Mouse (Mus musculus) liver, postnatal 0 days (tissue): ENCODE data around the gene Btd.

Experiments used
- CTCF ChIP-seq: sonication (generic); IDR thresholded peaks from 2 replicates; pipeline ENCODE4 v1.5.1; 2016; ENCODE audit warnings: antibody characterized with exemption, low read depth
- EP300 ChIP-seq: IDR thresholded peaks from 2 replicates; pipeline ENCODE4 v1.6.1; 2016; ENCODE audit warnings: antibody characterized with exemption, low read depth, mild to moderate bottlenecking

DNA sequence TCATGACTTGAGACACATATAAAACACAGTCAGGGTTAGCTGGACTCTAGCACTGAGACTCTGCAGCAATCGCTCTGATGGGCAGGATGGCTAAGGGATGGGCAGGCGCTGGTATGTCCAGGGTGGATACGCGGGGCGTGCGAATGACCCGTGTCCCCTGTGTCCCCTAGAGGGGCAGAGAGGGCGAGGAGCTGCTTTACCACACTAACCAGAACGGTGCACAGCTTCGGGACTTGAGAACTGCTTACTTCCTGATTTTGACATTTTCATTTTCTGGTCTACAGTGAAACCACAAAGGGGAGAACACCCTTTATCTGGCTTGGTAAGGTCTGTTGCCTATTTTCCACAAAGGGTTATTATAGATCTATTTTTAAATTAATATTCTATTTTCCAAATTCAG lies 44.9 kb downstream of the Btd start:
- no peak for TF ChIP-seq CTCF
- TF ChIP-seq EP300, result no peak
